Mouse (Mus musculus) liver, embryonic 12.5 days (tissue): ENCODE results near the gene Snapc4. TPM values are rescaled to one million over a fixed set of nuclear protein-coding genes. Genes with fewer than 3 reads are reported as not detected.
A peak's percentile ranks its signal among the peaks of the same experiment; 100 is the strongest.
"Not testable (repeated sequence)": the region's sequence is repeated elsewhere in the genome, so short reads cannot be mapped to it uniquely, and the experiment has no call there.

Experiments
- ATAC-seq: fragments of 200-750 bp; cut with Nextera tagmentation; 2 replicates; pipeline ENCODE4 v1.8.0; 2017; ENCODE audit warnings: moderate number of reproducible peaks, mild to moderate bottlenecking, moderate library complexity
- H3K27ac ChIP-seq: fragments of 300-500 bp; sonication (generic); 2 replicates; pipeline ENCODE4 v1.5.1; 2016; ENCODE audit warnings: mild to moderate bottlenecking
- H3K27me3 ChIP-seq: fragments of 300-500 bp; sonication (generic); replicated peaks from 2 replicates; pipeline ENCODE4 v1.6.1; 2016; ENCODE audit warnings: mild to moderate bottlenecking, moderate library complexity
- H3K36me3 ChIP-seq: fragments of 300-500 bp; sonication (generic); 2 replicates; pipeline ENCODE4 v1.6.1; 2016; ENCODE audit warnings: mild to moderate bottlenecking, moderate library complexity
- H3K4me1 ChIP-seq: fragments of 300-500 bp; sonication (generic); 2 replicates; pipeline ENCODE4 v1.6.1; 2016
- H3K4me2 ChIP-seq: fragments of 300-500 bp; sonication (generic); 2 replicates; pipeline ENCODE4 v1.6.1; 2016; ENCODE audit warnings: mild to moderate bottlenecking, moderate library complexity
- H3K4me3 ChIP-seq: fragments of 300-500 bp; sonication (generic); 2 replicates; pipeline ENCODE4 v1.5.1; 2016; ENCODE audit warnings: mild to moderate bottlenecking, moderate library complexity
- H3K9ac ChIP-seq: fragments of 300-500 bp; sonication (generic); 2 replicates; pipeline ENCODE4 v1.6.1; 2016; ENCODE audit warnings: mild to moderate bottlenecking, moderate library complexity
- H3K9me3 ChIP-seq: fragments of 300-500 bp; sonication (generic); replicated peaks from 2 replicates; pipeline ENCODE4 v1.6.1; 2016; ENCODE audit warnings: mild to moderate bottlenecking, moderate library complexity
- WGBS: fragments of 180-500 bp; shearing (Covaris S2); methylation state at CpG from one replicate; pipeline ENCODE4 v1.1.7; 2016; ENCODE audit not compliant: insufficient replicate concordance; 5-methylcytosine and 5-hydroxymethylcytosine counted together
- polyA plus RNA-seq: library from polyadenylated mRNA; unstranded; fragments of >200 nt; fragmentation: Nextera tagmentation; extraction: Ambion mirVana; gene quantifications from 2 replicates; pipeline ENCODE4 v1.2.1, GENCODE M21; 2016

Snapc4 gene
- polyA plus RNA-seq, 1 experiment from 2014 or later, result 20.6 TPM

- H3K4me3 ChIP-seq, result no peak overlapping the region
- H3K4me2 ChIP-seq, result no peak overlapping the region
- H3K27me3 ChIP-seq, result no peaks in the 10 kb centered on the region
- peaks cover 51% of the 10 kb centered on the region for H3K4me1 ChIP-seq
- H3K9ac ChIP-seq, result no peak overlapping the region
- no peak for ATAC-seq
- no peaks in the 10 kb centered on the region for H3K9me3 ChIP-seq
- WGBS, result 70% methylated on average over 1 of the region's 1 CpGs
- H3K27ac ChIP-seq, result no peak overlapping the region
- H3K36me3 ChIP-seq, result peaks cover 78% of the 10 kb centered on the region
These were observed 21.8 kb upstream of the Snapc4 start for GRCm38 (mm10) chr2:26402265-26402664.

DNA sequence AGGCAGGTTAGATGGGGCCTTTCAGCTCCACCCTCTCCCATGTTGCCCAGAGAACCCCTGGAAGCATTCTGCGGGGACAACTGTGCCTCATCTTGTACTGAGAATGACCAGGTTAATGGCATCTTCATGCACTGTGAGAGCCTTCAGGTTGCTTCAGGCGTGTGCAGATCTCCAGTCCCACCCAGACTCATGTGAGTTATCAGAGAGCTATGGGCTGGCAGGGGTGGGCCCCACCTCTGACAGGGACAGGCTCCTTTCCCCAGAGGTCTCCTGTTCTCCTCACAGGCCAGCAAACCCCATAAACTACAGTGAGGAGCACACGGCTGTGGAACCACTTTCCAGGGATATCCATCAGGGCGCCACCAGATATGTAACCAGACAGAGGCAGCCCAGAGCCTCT is 20.6 kb upstream of the Snapc4 start:
- Histone ChIP-seq H3K27ac (peak overlapping the region; percentile 49; the same call in 1 of the 2 replicates), H3K4me3 (no peak overlapping the region), H3K9ac (no peak overlapping the region), H3K27me3 (no peaks in the 10 kb centered on the region), H3K9me3 (no peaks in the 10 kb centered on the region), H3K36me3 (peaks cover 84% of the 10 kb centered on the region), H3K4me2 (peak overlapping the region; percentile 27; the same call in 1 of the 2 replicates), H3K4me1 (peaks cover 39% of the 10 kb centered on the region)
- ATAC-seq, result peak; percentile 75
- WGBS, result 65% methylated on average over 4 of the region's 4 CpGs

- H3K36me3 ChIP-seq, result peaks cover 88% of the 10 kb centered on the region
- H3K4me2 ChIP-seq, result no peak overlapping the region
- no peaks in the 10 kb centered on the region for H3K27me3 ChIP-seq
- H3K4me3 ChIP-seq, result no peak overlapping the region
- no peaks in the 10 kb centered on the region for H3K9me3 ChIP-seq
- peak overlapping the region; percentile 49 for H3K27ac ChIP-seq
- H3K9ac ChIP-seq, result no peak overlapping the region
- WGBS, result 79% methylated on average over 5 of the region's 5 CpGs
- peaks cover 32% of the 10 kb centered on the region for H3K4me1 ChIP-seq
- ATAC-seq, result no peak
These were observed 19.8 kb upstream of the Snapc4 start for GRCm38 (mm10) chr2:26400296-26400695.

DNA sequence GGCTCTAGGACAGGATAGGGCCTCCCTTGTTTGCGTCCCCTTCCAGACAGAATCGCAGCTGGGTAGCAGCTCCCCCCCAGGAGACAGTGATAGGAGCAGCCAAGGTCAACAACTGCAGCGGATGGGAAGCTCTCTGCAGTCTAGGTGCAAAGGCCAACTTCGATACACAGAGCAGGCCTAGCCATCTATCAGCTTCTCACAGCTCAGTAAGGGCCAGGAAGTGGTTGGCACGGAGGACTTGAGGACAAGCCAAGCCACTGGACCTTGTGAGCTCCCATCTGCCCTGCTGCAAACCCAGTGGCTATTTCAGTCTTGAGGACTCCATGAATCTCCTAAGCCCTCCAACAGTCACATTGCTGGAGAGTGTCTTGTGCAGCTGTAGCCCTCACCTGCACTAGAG is 19.2 kb upstream of the Snapc4 start:
- WGBS, result 72% methylated on average over 5 of the region's 5 CpGs

DNA sequence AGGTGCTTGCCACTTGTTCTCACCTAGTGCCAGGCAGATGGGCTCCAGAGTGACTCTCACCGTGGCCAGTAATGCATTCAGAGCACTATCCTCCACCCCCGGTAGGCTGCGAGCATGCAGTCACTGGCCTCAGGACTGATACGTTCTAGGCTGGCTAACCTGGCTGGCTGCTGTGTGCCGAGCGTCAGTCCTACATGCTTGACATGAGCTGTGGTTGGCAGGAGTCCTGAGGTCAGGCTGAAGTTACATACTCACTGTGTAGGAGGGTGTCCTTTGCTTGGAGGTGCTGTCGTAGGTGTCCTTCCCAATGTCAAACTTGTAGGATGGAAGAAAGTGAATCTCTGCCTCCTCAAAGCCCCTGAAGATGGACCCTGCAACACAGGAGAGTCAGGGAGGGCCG is 18.5 kb upstream of the Snapc4 start:
- Histone ChIP-seq H3K27ac (no peak overlapping the region), H3K4me3 (no peak overlapping the region), H3K4me2 (no peak overlapping the region), H3K4me1 (peaks cover 24% of the 10 kb centered on the region), H3K36me3 (peaks cover 95% of the 10 kb centered on the region), H3K9me3 (no peaks in the 10 kb centered on the region), H3K27me3 (no peaks in the 10 kb centered on the region), H3K9ac (no peak overlapping the region)
- 82% methylated on average over 8 of the region's 8 CpGs for WGBS
- ATAC-seq, result no peak

More for the DNA sequence above, 19.2 kb upstream of the Snapc4 start:
- H3K27ac ChIP-seq, result no peak overlapping the region; the same call in 1 of the 2 replicates
- peaks cover 26% of the 10 kb centered on the region for H3K4me1 ChIP-seq
- H3K27me3 ChIP-seq, result no peaks in the 10 kb centered on the region
- peaks cover 90% of the 10 kb centered on the region for H3K36me3 ChIP-seq
- peak; percentile 55 for ATAC-seq
- H3K9ac ChIP-seq, result no peak overlapping the region
- no peak overlapping the region for H3K4me3 ChIP-seq
- H3K4me2 ChIP-seq, result no peak overlapping the region
- no peaks in the 10 kb centered on the region for H3K9me3 ChIP-seq

DNA sequence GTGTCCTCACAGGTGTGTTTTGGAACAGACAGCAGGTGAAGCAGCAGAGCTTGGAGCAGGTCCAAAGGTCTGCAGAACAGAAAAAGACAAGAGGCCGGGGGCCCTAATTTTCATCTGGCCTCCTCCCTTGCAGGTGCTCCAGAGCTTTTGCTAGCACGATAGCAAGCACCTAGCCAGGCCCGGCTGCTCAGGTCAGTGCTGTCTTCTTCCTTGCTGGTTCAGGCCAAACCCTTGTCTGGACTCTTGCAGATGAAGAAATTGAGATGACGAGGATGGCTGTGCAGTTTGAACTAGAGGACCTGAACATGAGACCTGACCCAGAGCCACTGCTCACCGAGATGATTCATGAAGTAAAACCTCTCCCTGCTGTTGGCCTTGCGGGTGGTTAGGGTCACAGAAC is 11.2 kb upstream of the Snapc4 start:
- 81% methylated on average over 6 of the region's 6 CpGs for WGBS
- Histone ChIP-seq H3K4me1 (peaks cover 29% of the 10 kb centered on the region), H3K27me3 (no peaks in the 10 kb centered on the region), H3K9ac (no peak overlapping the region), H3K4me3 (no peak overlapping the region), H3K36me3 (peaks cover 75% of the 10 kb centered on the region), H3K9me3 (no peaks in the 10 kb centered on the region), H3K27ac (no peak overlapping the region), H3K4me2 (no peak overlapping the region)
- ATAC-seq, result no peak

GRCm38 (mm10) chr2:26390954-26391353 is 10.5 kb upstream of the Snapc4 start:
- Histone ChIP-seq H3K27ac (0 out of 2 replicates have a peak overlapping the region, but pooled peaks have one; percentile 11), H3K36me3 (peaks cover 75% of the 10 kb centered on the region), H3K27me3 (no peaks in the 10 kb centered on the region), H3K4me2 (peak overlapping the region; percentile 86), H3K4me3 (no peak overlapping the region), H3K9me3 (no peaks in the 10 kb centered on the region), H3K9ac (no peak overlapping the region), H3K4me1 (peaks cover 29% of the 10 kb centered on the region)
- 61% methylated on average over 3 of the region's 3 CpGs for WGBS
- ATAC-seq, result no peak

GRCm38 (mm10) chr2:26389154-26389690 is 8.8 kb upstream of the Snapc4 start, which contains the start of the genes Entr1 and Pmpca:
Entr1 (minus strand) TSS chr2:26389316.
Pmpca (plus strand) TSS chr2:26389339.
- Histone ChIP-seq H3K27ac (peak within 1 kb of the TSS; percentile 83), H3K9me3 (no peaks in the 10 kb centered on the region), H3K27me3 (no peaks in the 10 kb centered on the region), H3K4me3 (peak within 1 kb of the TSS; percentile 92), H3K9ac (peak within 1 kb of the TSS; percentile 86), H3K36me3 (peaks cover 75% of the 10 kb centered on the region), H3K4me1 (peaks cover 29% of the 10 kb centered on the region), H3K4me2 (peak within 1 kb of the TSS; percentile 86)
- under 1% methylated on average over 60 of the region's 60 CpGs for WGBS
- ATAC-seq, result peak; percentile 90

DNA sequence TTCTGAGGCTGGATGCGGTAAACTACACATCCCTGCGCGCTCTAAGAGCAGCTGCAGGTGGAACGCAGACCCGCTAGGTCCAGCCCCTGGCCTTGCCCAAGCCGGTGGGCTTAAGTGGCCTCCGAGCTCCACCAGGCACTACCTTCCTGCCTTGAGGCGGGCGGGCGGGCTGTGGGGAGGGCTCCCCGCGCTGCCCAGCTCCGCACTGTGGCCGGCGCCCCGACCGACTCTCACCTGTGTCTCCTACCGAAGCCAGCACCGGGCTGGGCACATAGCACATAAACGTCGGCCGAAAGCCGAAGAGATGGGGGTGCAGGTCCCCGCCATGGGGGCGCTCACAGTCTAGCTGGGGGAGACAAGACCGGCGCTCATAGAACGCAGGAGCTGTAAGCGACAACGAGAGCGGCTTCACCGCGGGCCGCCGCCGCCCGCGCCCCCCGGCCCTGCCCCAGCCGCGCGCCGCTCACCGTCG is 8.3 kb upstream of the Snapc4 start:
- ATAC-seq, result peak; percentile 70
- WGBS, result under 1% methylated on average over 44 of the region's 45 CpGs
- Histone ChIP-seq H3K36me3 (peaks cover 75% of the 10 kb centered on the region), H3K4me2 (peak overlapping the region; percentile 86), H3K9me3 (no peaks in the 10 kb centered on the region), H3K27me3 (no peaks in the 10 kb centered on the region), H3K4me1 (peaks cover 29% of the 10 kb centered on the region), H3K9ac (peak overlapping the region; percentile 86), H3K27ac (peak overlapping the region; percentile 83), H3K4me3 (peak overlapping the region; percentile 92)

- H3K27me3 ChIP-seq, result no peaks in the 10 kb centered on the region
- peak overlapping the region; percentile 92 for H3K4me3 ChIP-seq
- H3K9me3 ChIP-seq, result no peaks in the 10 kb centered on the region
- peaks cover 75% of the 10 kb centered on the region for H3K36me3 ChIP-seq
- peaks cover 29% of the 10 kb centered on the region for H3K4me1 ChIP-seq
- 82% methylated on average over 3 of the region's 3 CpGs for WGBS
- ATAC-seq, result no peak
- H3K9ac ChIP-seq, result peak overlapping the region; percentile 86
- no peak overlapping the region for H3K27ac ChIP-seq
- peak overlapping the region; percentile 86 for H3K4me2 ChIP-seq
These were observed 7.3 kb upstream of the Snapc4 start for GRCm38 (mm10) chr2:26387713-26388112.

DNA sequence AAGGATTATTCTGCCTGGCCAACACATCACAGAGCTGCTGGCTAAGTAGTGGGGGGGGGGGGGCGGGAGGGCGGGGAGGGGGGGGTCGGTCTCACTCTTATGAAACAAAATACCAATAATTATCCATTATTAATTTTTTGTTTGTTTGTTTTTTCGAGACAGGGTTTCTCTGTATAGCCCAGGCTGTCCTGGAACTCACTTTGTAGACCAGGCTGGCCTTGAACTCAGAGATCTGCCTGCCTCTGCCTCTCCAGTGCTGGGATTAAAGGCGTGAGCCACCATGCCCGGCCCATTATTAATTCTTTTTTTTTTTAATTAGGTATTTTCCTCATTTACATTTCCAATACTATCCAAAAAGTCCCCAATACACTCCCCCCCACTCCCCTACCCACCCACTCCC is 418 bp upstream of the Snapc4 start:
- peak overlapping the region; percentile 77; the same call in 1 of the 2 replicates for H3K27ac ChIP-seq
- peak overlapping the region; percentile 91 for H3K4me3 ChIP-seq
- H3K9ac ChIP-seq, result peak overlapping the region; percentile 86
- H3K4me1 ChIP-seq, result peaks cover 20% of the 10 kb centered on the region
- not testable (repeated sequence) for ATAC-seq, H3K27me3 ChIP-seq, H3K9me3 ChIP-seq
- H3K36me3 ChIP-seq, result peaks cover 74% of the 10 kb centered on the region
- 27% methylated on average over 5 of the region's 6 CpGs for WGBS
- peak overlapping the region; percentile 95 for H3K4me2 ChIP-seq

GRCm38 (mm10) chr2:26372396-26372795 is 8.1 kb downstream of the Snapc4 start:
- H3K4me3 ChIP-seq, result no peak overlapping the region
- H3K27ac ChIP-seq, result no peak overlapping the region
- WGBS, result 87% methylated on average over 8 of the region's 8 CpGs
- no peak for ATAC-seq
- no peaks in the 10 kb centered on the region for H3K27me3 ChIP-seq
- no peaks in the 10 kb centered on the region for H3K9me3 ChIP-seq
- H3K9ac ChIP-seq, result no peak overlapping the region
- H3K4me1 ChIP-seq, result no peaks in the 10 kb centered on the region
- H3K4me2 ChIP-seq, result no peak overlapping the region
- peaks cover 100% of the 10 kb centered on the region for H3K36me3 ChIP-seq
